Mouse (Mus musculus) MEL (cell line): ENCODE results near the gene Pip5k1a. TPM values are rescaled to one million over a fixed set of nuclear protein-coding genes. Genes with fewer than 3 reads are reported as not detected.

Experiments used
- DNase-seq: peaks from one replicate; pipeline ENCODE4 v3.0.0; 2011; ENCODE audit warnings: low read depth, low spot score
- H3K27ac ChIP-seq: 2 replicates; pipeline ENCODE4 v1.5.1; 2012; ENCODE audit warnings: low read depth, mild to moderate bottlenecking, control low read depth, low read length, moderate library complexity; ENCODE audit not compliant: control insufficient read depth
- H3K27me3 ChIP-seq, 2 experiments: fragments of 150-350 bp in 1 of 2; sonication (generic) in 1 of 2; 2 replicates each; pipeline ENCODE4 v1.6.1; 2012; ENCODE audit warnings: low read length in 2 of 2, mild to moderate bottlenecking in 2 of 2, improper control_type of control experiment in 1 of 2, moderate library complexity in 1 of 2; ENCODE audit not compliant: insufficient read depth in 2 of 2, control insufficient read depth in 1 of 2
- H3K36me3 ChIP-seq, 2 experiments: 2 replicates each; pipeline ENCODE4 v1.6.1; 2012 to 2014; ENCODE audit warnings: low read length in 2 of 2, improper control_type of control experiment in 1 of 2, inconsistent platforms in 1 of 2, mild to moderate bottlenecking in 1 of 2; ENCODE audit not compliant: insufficient read depth in 2 of 2, control insufficient read depth in 1 of 2
- H3K4me1 ChIP-seq, 2 experiments: fragments of 150-350 bp in 1 of 2; sonication (generic) in 1 of 2; 2 replicates each; pipeline ENCODE4 v1.6.1; 2012; ENCODE audit warnings: low read length in 2 of 2, improper control_type of control experiment in 1 of 2, mild to moderate bottlenecking in 1 of 2; ENCODE audit not compliant: insufficient read depth in 2 of 2, control insufficient read depth in 1 of 2
- H3K4me3 ChIP-seq, 2 experiments: fragments of 150-350 bp in 1 of 2; sonication (generic) in 1 of 2; 2 replicates each; pipeline ENCODE4 v1.5.1; 2012; ENCODE audit warnings: low read depth in 2 of 2, low read length in 2 of 2, mild to moderate bottlenecking in 2 of 2, moderate library complexity in 2 of 2, control low read depth in 1 of 2, improper control_type of control experiment in 1 of 2; ENCODE audit not compliant: control insufficient read depth in 1 of 2, insufficient read depth in 1 of 2
- H3K79me2 ChIP-seq: 2 replicates; pipeline ENCODE4 v1.6.1; 2012; ENCODE audit warnings: mild to moderate bottlenecking, low read length, moderate library complexity; ENCODE audit not compliant: control insufficient read depth, poor library complexity, insufficient read depth
- H3K9ac ChIP-seq: 2 replicates; pipeline ENCODE4 v1.6.1; 2012; ENCODE audit warnings: low read depth, mild to moderate bottlenecking, control low read depth, low read length, moderate library complexity; ENCODE audit not compliant: control insufficient read depth, poor library complexity, severe bottlenecking
- H3K9me3 ChIP-seq: fragments of 150-350 bp; sonication (generic); replicated peaks from 2 replicates; pipeline ENCODE4 v1.6.1; 2012; ENCODE audit warnings: mild to moderate bottlenecking, low read length, improper control_type of control experiment, moderate library complexity; ENCODE audit not compliant: insufficient read depth
- CHD1 ChIP-seq: IDR thresholded peaks from 2 replicates; pipeline ENCODE4 v1.6.1; 2012; ENCODE audit warnings: low read depth, mild to moderate bottlenecking, inconsistent platforms, low read length, improper control_type of control experiment
- CTCF ChIP-seq, 3 experiments: IDR thresholded peaks in 2 of 3; conservative IDR thresholded peaks in 1 of 3; 2 replicates each; pipeline ENCODE4 v1.5.1; 2011 to 2012; ENCODE audit warnings: low read length in 3 of 3, low read depth in 2 of 3, mild to moderate bottlenecking in 2 of 3, improper control_type of control experiment in 1 of 3, inconsistent platforms in 1 of 3, mixed read lengths in 1 of 3, moderate library complexity in 1 of 3; ENCODE audit not compliant: control insufficient read depth in 1 of 3, insufficient read depth in 1 of 3, poor library complexity in 1 of 3, severe bottlenecking in 1 of 3
- E2F4 ChIP-seq: IDR thresholded peaks from 2 replicates; pipeline ENCODE4 v1.6.1; 2011; ENCODE audit warnings: low read depth, low read length, improper control_type of control experiment, borderline replicate concordance
- ELF1 ChIP-seq: IDR thresholded peaks from 2 replicates; pipeline ENCODE4 v1.6.1; 2014; ENCODE audit warnings: low read depth, mild to moderate bottlenecking, inconsistent platforms, low read length, improper control_type of control experiment, moderate library complexity
- ETS1 ChIP-seq: IDR thresholded peaks from 2 replicates; pipeline ENCODE4 v1.6.1; 2012; ENCODE audit warnings: low read depth, mild to moderate bottlenecking, inconsistent platforms, low read length, improper control_type of control experiment, moderate library complexity
- GATA1 ChIP-seq: IDR thresholded peaks from 2 replicates; pipeline ENCODE4 v1.6.1; 2011; ENCODE audit warnings: low read depth, low read length, improper control_type of control experiment
- JUND ChIP-seq: IDR thresholded peaks from 2 replicates; pipeline ENCODE4 v1.6.1; 2011; ENCODE audit warnings: low read depth, mild to moderate bottlenecking, improper control_type of control experiment, low read length
- KAT2A ChIP-seq: conservative IDR thresholded peaks from 2 replicates; pipeline ENCODE4 v1.6.1; 2012; ENCODE audit warnings: low read depth, low read length, improper control_type of control experiment, inconsistent platforms
- MAX ChIP-seq: IDR thresholded peaks from 2 replicates; pipeline ENCODE4 v1.6.1; 2011; ENCODE audit warnings: low read length, improper control_type of control experiment
- MAZ ChIP-seq: IDR thresholded peaks from 2 replicates; pipeline ENCODE4 v1.6.1; 2012; ENCODE audit warnings: low read depth, mild to moderate bottlenecking, inconsistent platforms, low read length, improper control_type of control experiment
- MXI1 ChIP-seq: IDR thresholded peaks from 2 replicates; pipeline ENCODE4 v1.6.1; 2011; ENCODE audit warnings: mild to moderate bottlenecking, low read depth, low read length, improper control_type of control experiment
- POLR2A ChIP-seq, 2 experiments: IDR thresholded peaks; 2 replicates each; pipeline ENCODE4 v1.6.1; 2011 to 2012; ENCODE audit warnings: low read length in 2 of 2, mild to moderate bottlenecking in 2 of 2, control low read depth in 1 of 2, improper control_type of control experiment in 1 of 2, low read depth in 1 of 2, moderate library complexity in 1 of 2; ENCODE audit not compliant: control insufficient read depth in 1 of 2, insufficient read depth in 1 of 2, poor library complexity in 1 of 2
- POLR2AphosphoS2 ChIP-seq: IDR thresholded peaks from 2 replicates; pipeline ENCODE4 v1.6.1; 2011; ENCODE audit warnings: low read length, improper control_type of control experiment
- RAD21 ChIP-seq: IDR thresholded peaks from 2 replicates; pipeline ENCODE4 v1.6.1; 2011; ENCODE audit warnings: mild to moderate bottlenecking, low read depth, low read length, improper control_type of control experiment
- RCOR1 ChIP-seq: IDR thresholded peaks from 2 replicates; pipeline ENCODE4 v1.6.1; 2012; ENCODE audit warnings: low read depth, mild to moderate bottlenecking, inconsistent platforms, low read length, improper control_type of control experiment
- SMC3 ChIP-seq: IDR thresholded peaks from 2 replicates; pipeline ENCODE4 v1.6.1; 2011; ENCODE audit warnings: low read depth, low read length, improper control_type of control experiment
- TAL1 ChIP-seq: IDR thresholded peaks from 2 replicates; pipeline ENCODE4 v1.6.1; 2012; ENCODE audit warnings: mild to moderate bottlenecking, inconsistent platforms, low read length, moderate library complexity, mixed read lengths
- TBP ChIP-seq: IDR thresholded peaks from 2 replicates; pipeline ENCODE4 v1.8.0; 2011; ENCODE audit warnings: low read depth, low read length, improper control_type of control experiment
- ZC3H11A ChIP-seq: IDR thresholded peaks from 2 replicates; pipeline ENCODE4 v1.6.1; 2012; ENCODE audit warnings: low read depth, mild to moderate bottlenecking, inconsistent platforms, low read length, improper control_type of control experiment
- ZNF384 ChIP-seq: IDR thresholded peaks from 2 replicates; pipeline ENCODE4 v1.6.1; 2012; ENCODE audit warnings: low read depth, mild to moderate bottlenecking, inconsistent platforms, low read length, improper control_type of control experiment
- polyA plus RNA-seq, 2 experiments: library from polyadenylated mRNA; stranded (reverse) in 1 of 2; unstranded in 1 of 2; fragments of >175 nt in 1 of 2; fragments of >200 nt in 1 of 2; gene quantifications; 2 replicates each; pipeline versions ENCODE4 v1.2.1 to v1.2.4; 2012; ENCODE audit warnings: low replicate concordance in 2 of 2, low read depth in 1 of 2; ENCODE audit not compliant: insufficient read length in 2 of 2, insufficient read depth in 1 of 2, missing spikeins in 1 of 2
- total RNA-seq: library from RNA; depleted of rRNA; stranded (reverse); fragments of 300-350 nt; gene quantifications from 2 replicates; pipeline ENCODE4 v1.2.3, GENCODE M21; 2012

Gene Pip5k1a
- total and polyA plus RNA-seq, 3 experiments: 47.7 to 322 (median 103) TPM

DNA sequence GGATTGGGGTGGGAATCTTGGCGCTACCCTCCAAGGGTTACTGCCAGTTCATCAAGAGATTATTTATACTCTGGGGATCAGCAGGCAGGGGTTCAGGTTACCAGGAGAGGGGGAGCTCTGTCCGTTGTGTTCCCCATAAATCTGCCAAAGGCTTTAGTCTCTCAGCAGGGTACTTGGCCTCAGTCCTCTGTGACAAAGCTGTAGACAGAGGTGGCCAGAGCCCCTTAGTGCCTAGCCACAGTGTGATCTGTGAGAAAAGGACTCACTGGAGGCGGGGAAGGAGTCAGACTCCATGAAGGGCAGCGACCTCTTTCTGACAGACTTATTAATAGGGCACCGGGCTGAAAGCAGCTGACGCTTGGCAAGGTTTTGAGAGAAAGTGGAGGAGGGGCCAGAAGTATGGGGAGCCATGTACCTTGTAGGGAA, 22.5 kb upstream of the Pip5k1a start:
- peaks cover 0 to 4% of the 10 kb centered on the region in 2 experiments; a peak in 2 of 4 replicates for H3K36me3 ChIP-seq
- peaks cover 7% of the 10 kb centered on the region for H3K79me2 ChIP-seq
- TF ChIP-seq CTCF (IDR thresholded peaks at IDR 0.05 in 2 of 3, conservative IDR thresholded peaks at IDR 0.05 in 1 of 3; ENCODE audit: control insufficient read depth in 1 of 3, insufficient read depth in 1 of 3, low read depth in 2 of 3, low read length in 3 of 3, poor library complexity in 1 of 3, severe bottlenecking in 1 of 3) (no peak), KAT2A (no peak), GATA1 (no peak), CHD1 (no peak), TBP (no peak), POLR2A (IDR thresholded peaks at IDR 0.05; ENCODE audit: control insufficient read depth in 1 of 2, insufficient read depth in 1 of 2, low read depth in 1 of 2, low read length in 2 of 2, poor library complexity in 1 of 2) (no peak), E2F4 (no peak), ETS1 (no peak), MXI1 (no peak)
- TF ChIP-seq, all 39 proteins: peak for 0

DNA sequence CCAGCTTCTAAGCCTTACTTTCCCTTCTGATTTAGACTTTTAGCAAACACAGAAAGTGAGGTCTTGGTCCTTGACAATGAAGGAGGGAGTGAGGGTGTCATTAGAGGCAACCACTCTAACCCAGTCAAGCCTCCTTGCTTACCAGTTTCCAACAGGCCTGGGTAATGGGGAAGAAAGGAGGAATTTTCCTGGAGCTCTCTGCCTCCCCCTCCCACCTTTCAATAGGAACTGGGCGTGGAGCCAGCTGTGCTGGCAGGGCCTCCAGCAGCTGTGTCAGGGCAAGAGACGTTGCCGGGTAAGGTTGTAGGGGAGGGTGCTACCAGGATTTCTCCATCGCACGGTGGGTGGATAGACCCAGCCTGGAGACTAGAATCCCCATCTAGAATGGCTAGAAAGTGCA, 18.2 kb upstream of the Pip5k1a start:
- no peaks in the 10 kb centered on the region for H3K9me3 ChIP-seq
- H3K27ac ChIP-seq: no peak overlapping the region
- no peaks in the 10 kb centered on the region for H3K4me1 ChIP-seq
- no peaks in the 10 kb centered on the region for H3K27me3 ChIP-seq
- H3K36me3 ChIP-seq: peaks cover 0 to 11% of the 10 kb centered on the region in 2 experiments; a peak in 2 of 4 replicates
- H3K9ac ChIP-seq: no peak overlapping the region
- H3K79me2 ChIP-seq: no peaks in the 10 kb centered on the region
- DNase-seq: no peak
- H3K4me3 ChIP-seq: no peak overlapping the region
- TF ChIP-seq JUND: no peak
- no peak for TF ChIP-seq ZC3H11A
- no peak for TF ChIP-seq RCOR1
- no peak for TF ChIP-seq ETS1
- peak; percentile 32; the same call in 1 of the 2 replicates for TF ChIP-seq MAZ
- TF ChIP-seq ELF1: no peak
- no peak for TF ChIP-seq TAL1
- TF ChIP-seq, all 39 proteins: peak for 1

More for the DNA sequence above, 22.5 kb upstream of the Pip5k1a start:
- H3K9me3 ChIP-seq: no peaks in the 10 kb centered on the region
- peaks cover 0 to 8% of the 10 kb centered on the region in 2 experiments; a peak in 2 of 4 replicates for H3K4me1 ChIP-seq
- no peak overlapping the region for H3K9ac ChIP-seq
- H3K27me3 ChIP-seq: no peaks in the 10 kb centered on the region
- H3K27ac ChIP-seq: no peak overlapping the region
- DNase-seq: no peak
- H3K4me3 ChIP-seq: no peak overlapping the region

DNA sequence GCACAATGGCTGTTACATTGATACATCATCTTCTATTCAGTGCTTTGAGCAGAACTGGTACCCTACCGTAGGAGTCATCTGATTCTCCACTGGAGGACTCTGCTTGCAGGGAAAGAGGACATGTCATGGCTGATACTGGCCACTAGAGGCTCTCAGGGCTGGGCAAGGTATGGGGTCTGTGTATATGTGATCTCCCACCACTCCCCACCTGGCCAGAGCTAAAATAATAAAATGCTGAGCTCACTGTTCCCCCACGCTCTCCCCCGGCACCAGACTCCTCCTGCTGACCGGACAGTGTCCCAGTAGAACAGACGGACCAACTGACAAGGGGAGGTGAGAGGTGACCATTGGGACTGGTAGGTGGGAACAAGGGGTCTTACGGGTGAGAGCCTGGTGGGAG, 17.5 kb upstream of the Pip5k1a start, which contains the start of gene Tmod4:
Tmod4 (plus strand) TSS at position 231 of the 400 bp plus-strand sequence.
- no peaks in the 10 kb centered on the region for H3K27me3 ChIP-seq
- DNase-seq: peak; percentile 66
- TF ChIP-seq RAD21 (peak; percentile 22), MAX (no peak), SMC3 (peak; percentile 48), POLR2AphosphoS2 (0 out of 2 replicates have a peak, but pooled peaks have one; percentile 27), ZNF384 (0 out of 2 replicates have a peak, but pooled peaks have one; percentile 17), KAT2A (no peak), CTCF (IDR thresholded peaks at IDR 0.05 in 2 of 3, conservative IDR thresholded peaks at IDR 0.05 in 1 of 3; ENCODE audit: control insufficient read depth in 1 of 3, insufficient read depth in 1 of 3, low read depth in 2 of 3, low read length in 3 of 3, poor library complexity in 1 of 3, severe bottlenecking in 1 of 3) (peak; percentile 74 to 96 (median 75))
- H3K9ac ChIP-seq: no peak within 1 kb of the TSS
- H3K79me2 ChIP-seq: no peaks in the 10 kb centered on the region
- peaks cover 0 to 18% of the 10 kb centered on the region in 2 experiments; a peak in 2 of 4 replicates for H3K36me3 ChIP-seq
- no peaks in the 10 kb centered on the region for H3K9me3 ChIP-seq
- no peak within 1 kb of the TSS for H3K4me3 ChIP-seq
- no peak within 1 kb of the TSS for H3K27ac ChIP-seq
- no peaks in the 10 kb centered on the region for H3K4me1 ChIP-seq
